Mouse (Mus musculus) kidney, adult 9 months (tissue): ENCODE measurements at regions not wholly inside any gene's neighbourhood (a gene's known extent, or its start where the extent isn't known, plus 50 kb on each side); places are given as distances from the start of the nearest gene placed in this dataset.
A peak's percentile ranks its signal among the peaks of the same experiment; 100 is the strongest.

ENCODE experiments used
- DNase-seq: peaks from one replicate; pipeline ENCODE4 v3.0.0; 2022

DNA sequence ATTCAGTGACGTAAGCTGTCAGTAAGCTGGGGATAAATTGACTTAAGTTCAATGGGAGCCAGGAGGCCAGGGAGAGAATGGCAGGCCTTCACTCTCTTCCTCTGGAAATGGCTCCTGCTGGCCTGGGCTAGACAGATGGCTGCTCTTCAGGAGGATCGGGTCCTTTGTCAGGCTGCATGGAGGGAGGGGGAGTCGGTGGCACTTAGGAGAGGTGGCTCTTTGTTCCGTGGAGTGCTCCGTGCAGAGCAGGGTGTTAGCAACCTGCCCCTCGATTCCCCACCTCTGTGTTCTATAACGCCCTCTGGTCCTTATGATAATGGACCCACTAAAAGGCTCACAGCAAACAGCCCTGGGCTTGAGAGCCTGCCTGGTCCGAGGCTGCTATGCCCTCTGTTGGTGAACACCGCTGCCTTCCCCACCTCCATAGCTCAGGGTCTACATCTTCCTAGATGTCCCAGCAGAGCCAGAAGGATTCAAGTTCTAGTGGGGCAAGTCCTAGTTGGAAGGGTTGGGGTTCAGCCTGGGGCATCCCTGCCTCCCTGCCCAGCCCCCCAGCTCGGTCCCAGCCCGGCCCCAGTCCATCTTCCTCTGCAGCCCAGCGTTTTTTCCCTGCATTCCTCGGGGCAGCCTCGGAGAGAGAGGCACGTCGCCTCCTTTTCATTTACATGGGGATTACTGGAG lies 232.1 kb upstream of the 4930535I16Rik start:
- no peak for DNase-seq

DNA sequence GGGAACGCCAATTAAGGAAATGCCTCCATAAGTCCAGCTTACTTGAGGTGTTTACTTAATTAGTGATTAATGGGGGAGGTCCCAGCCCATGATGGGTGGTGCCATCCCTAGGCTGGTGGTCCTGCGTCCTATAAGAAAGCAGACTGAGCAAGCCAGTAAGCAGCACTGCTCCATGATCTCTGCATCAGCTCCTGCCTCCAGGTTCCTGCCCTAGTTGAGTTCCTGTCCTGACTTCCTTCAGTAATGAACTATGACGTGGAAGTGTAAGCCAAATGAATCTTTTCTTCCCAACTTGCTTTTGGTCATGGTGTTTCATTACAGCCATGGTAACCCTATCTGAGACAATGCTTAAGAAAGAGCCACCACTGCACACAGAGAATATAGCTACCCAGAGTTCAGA lies 231.2 kb upstream of the 4930535I16Rik start:
- DNase-seq = no peak

- no peak for DNase-seq
Observed at GRCm38 (mm10) chr4:124147276-124147675, 229.5 kb upstream of the 4930535I16Rik start.

GRCm38 (mm10) chr4:124146135-124146534 lies 228.3 kb upstream of the 4930535I16Rik start:
- DNase-seq = no peak

DNA sequence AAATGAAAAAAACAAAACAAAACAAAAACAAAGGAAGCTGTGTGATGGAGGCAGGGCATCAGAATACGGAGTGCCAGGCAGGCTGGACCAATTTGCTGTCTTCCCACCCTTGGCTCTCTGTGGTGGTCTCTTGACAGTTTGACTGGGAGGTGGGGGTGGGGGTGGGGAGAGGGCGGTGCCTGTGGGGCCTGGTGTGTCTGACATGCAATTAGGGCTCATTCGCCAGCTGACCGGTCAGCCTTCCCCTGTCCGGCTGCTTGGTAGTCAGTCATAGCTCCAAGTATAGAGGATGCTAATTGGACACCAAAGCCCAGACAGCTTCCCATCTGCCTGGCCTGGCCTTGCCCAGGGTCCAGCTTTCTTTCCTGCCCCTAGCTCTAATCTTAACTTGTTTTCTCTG lies 225.8 kb upstream of the 4930535I16Rik start:
- DNase-seq = no peak

- no peak for DNase-seq
Observed at GRCm38 (mm10) chr4:124143226-124143625, 225.4 kb upstream of the 4930535I16Rik start.

DNA sequence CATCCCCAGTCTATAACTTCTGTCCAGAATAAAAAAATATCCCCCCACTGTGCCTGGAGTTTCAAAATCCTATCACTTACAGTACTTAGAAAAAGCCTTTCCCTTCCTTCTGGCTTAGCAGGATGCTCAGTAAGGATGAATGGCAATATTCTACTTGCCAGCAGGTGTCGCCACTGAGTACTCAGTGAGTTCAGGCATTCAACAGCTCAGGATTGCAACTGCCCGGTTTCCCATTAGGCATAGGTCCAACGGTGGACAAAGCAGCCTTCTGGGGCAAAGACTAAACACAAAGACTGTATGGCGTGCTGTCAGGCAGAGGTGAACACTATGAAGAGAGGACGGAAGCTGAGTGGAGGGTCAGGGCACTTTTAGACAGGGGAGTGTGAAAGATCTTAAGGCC lies 224.3 kb upstream of the 4930535I16Rik start:
- peak; percentile 88 for DNase-seq

DNA sequence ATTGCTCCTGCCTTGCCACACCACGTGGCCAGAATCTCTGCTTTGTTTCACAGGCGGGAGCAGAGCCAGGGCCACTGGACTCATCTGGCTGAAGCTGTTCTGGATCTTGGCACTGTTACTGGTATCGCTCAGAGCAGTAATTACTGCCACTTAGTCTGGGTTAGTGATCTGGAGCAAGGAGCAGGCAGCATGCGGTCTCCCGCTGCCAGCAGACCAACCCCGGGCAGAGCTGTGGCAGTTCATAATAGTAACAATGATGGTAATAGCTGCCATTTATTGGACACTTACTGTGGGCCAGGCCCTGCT lies 217.3 kb upstream of the 4930535I16Rik start:
- peak; percentile 75 for DNase-seq

GRCm38 (mm10) chr4:124134341-124135164 lies 216.7 kb upstream of the 4930535I16Rik start:
- DNase-seq = no peak

DNA sequence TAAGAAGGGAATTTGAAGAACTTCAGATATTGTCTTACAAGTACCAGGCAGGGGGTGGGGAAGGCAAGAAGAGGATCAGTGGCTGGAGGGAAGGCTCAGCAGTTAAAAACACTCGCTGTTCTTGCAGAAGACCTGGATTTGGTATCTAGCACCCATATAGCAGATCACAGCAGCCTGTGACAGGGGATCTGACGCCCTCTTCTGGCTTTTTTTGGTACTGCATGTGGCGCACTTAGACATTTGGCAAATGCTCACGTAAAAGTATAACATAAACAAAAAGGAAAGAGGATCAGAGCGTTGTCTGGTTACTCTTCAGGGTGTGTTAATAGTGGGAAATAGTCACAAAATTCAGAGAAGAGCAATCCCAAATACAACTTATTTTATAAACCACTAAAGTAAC lies 213.1 kb upstream of the 4930535I16Rik start:
- no peak for DNase-seq

- no peak for DNase-seq
Observed at GRCm38 (mm10) chr4:124126258-124126657, 208.4 kb upstream of the 4930535I16Rik start.

DNA sequence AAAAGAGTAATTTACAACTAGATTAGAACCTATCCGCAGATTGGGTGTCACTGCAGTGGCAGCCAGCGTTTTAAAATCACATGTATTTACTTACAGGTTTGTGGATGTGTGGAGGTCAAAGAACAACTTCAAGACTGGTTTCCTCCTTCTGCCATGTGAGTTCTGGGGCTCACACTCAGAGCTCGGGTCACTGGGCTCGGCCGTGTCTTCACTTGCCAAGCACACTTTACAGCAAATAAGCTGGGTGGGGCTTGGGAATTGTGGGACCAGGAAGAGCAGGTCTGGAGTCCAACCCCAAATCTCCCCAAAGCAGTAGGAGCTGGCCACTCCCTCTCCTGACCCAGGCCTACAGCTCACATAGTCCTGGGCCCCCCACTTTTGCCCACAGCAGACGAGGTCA lies 202.5 kb upstream of the 4930535I16Rik start:
- no peak for DNase-seq

- peak; percentile 55 for DNase-seq
Observed at GRCm38 (mm10) chr4:124113856-124114345, 196.1 kb upstream of the 4930535I16Rik start.

DNA sequence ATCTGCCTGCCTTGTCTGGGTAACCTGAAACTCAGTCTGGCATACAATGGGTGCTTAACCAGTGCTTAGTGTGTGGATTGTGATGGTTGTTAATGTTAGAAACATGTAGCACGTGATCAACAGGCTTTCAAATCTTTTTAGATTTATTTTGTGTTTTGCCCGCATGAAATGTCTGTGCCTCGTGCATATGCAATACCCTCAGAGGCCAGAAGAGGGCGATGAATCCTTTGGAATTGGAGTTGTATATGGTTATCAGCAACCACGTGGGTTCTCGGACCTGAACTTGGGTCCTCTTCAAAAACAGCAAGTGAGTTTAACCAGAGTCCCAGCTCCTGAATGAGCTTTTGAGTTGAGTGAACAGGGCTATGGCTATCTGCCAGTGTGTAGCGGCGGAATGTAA lies 192.9 kb upstream of the 4930535I16Rik start:
- DNase-seq = no peak

DNA sequence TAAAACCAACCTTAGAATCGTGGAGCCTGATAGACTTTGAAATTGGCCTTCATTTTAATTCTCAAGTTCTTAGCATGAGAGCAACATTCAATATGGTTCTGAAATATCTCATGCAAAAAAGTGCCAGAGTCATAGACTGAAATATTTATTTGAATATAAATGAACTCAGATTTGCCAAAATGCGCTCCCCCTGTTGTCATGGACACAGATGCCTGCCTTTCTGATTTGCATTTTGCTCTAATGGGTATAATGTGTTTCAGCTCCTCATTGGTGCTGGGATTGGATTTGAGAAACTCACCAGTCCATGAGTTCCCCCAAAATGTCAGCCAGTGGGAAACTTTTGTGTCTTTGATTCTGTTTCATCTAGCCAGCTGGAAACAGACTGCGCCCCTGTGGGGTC lies 191.5 kb upstream of the 4930535I16Rik start:
- DNase-seq = no peak

- peak; percentile 29 for DNase-seq
Observed at GRCm38 (mm10) chr4:124102684-124103083, 184.9 kb upstream of the 4930535I16Rik start.

- no peak for DNase-seq
Observed at GRCm38 (mm10) chr4:124086801-124087200, 169.0 kb upstream of the 4930535I16Rik start.

- no peak for DNase-seq
Observed at GRCm38 (mm10) chr4:124086254-124086653, 168.4 kb upstream of the 4930535I16Rik start.

DNA sequence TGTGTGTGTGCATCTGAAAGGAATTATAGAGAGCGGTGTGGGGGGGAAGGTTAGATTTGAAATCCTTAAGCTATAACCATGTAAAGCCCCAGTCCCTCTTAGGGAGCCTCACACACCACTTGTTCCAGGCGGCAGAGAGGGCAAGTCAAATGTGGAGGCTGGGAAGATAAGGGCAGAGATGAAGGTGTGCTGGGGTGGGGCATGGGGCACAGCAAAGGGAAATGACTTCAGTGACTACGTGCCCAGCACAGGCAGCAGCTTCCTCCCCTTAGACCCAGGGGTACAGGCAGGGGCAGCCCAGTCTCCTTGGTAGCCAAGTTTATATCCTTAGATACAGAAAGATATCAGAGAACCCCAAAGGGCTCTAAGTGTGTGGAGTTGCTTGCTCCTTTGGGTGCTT lies 161.8 kb upstream of the 4930535I16Rik start:
- no peak for DNase-seq

- no peak for DNase-seq
Observed at GRCm38 (mm10) chr4:124075551-124075950, 157.7 kb upstream of the 4930535I16Rik start.

DNA sequence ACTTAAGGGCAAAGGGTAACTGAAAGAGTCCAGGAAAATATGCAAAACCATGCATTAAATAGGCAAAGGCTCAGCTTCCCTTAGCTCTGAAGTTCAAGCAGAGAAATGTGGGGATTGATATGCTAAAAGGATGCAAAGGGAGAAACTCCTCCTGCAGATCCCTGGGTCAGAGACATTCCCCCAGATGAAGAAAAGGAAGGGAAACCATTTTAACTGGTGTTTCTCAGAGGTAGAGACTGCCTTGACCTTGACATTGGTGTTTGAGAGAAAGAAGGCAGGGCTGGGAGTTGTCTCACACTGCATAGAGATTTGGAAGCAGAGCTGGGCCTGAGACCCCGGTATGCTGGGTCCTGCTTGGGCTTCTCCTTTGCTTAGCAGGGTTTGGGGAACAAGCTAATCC lies 155.8 kb upstream of the 4930535I16Rik start:
- DNase-seq = no peak

DNA sequence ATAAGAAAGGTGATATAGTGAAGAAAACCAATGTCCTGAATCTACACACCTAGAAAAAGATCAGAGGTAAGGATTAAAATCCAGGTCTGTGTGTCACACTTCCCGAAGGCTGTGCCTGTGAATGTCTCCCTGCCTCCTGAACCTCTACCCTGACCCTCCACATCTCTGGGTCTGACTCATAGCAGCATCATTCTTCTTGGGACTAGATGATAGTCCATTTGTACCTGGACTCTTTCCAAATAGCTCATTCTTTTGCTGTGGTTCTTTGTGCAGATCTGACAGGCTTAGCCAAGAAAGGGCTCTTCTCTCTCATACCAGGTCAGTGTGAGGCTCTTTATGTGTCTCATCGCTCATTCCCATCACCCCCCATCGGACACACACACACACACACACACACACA lies 146.8 kb upstream of the 4930535I16Rik start:
- DNase-seq = no peak

- no peak for DNase-seq
Observed at GRCm38 (mm10) chr4:124063269-124064100, 145.7 kb upstream of the 4930535I16Rik start.
